ENCODE assay signal across 23 mouse cellular contexts in the genomic region with DNA sequence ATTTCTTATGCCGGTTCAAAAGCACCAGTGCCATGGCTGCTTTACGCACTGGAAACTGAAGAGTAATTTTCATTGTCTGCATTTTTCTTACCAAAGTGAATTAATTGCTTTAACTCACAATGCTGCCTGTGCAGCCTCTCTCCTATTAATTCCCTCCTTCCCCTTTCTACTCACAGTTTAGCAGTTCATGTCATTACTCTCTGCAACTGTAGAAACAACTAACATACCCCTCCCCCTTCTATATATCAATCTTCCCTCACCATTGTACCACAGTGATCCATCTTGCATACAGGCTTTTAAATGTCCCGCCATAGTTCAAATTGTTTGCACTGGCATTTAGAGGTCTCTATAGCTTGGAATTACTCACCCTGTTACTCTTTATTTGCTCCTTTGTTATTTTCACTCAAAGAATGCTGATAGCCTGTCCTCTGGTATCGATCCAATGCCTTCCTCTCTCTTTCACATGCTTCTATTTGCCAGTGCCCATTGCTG.
DNase-seq lines count a peak whose midpoint lies in the region; ATAC-seq and TF ChIP-seq lines count a peak whose summit lies in the region.
"Had no signal": no experiment of that assay in that cellular context is flagged by ENCODE, and none has a peak within 500 bp of the region (broad histone marks: within the 10 kb centered on the region; RNA-seq: fewer than 3 reads in every experiment).

No protein-coding gene starts in this region.

- H3K4me3 ChIP-seq in forebrain, embryonic 14.5 days (ENCODE audit: low read depth, low read length): no peak overlapping the region
- H3K4me3 ChIP-seq in forebrain, embryonic 12.5 days (replicated peaks): no peak overlapping the region
- H3K4me3 ChIP-seq in hindbrain, embryonic 13.5 days: no peak overlapping the region
- H3K4me3 ChIP-seq in hindbrain, embryonic 16.5 days (ENCODE audit: low read length): no peak overlapping the region
- H3K4me3 ChIP-seq: embryonic facial prominence, embryonic 15.5 days; erythroblast, embryonic 14.5 days; gastrocnemius, adult 2 months; heart, embryonic 10.5 days; hindbrain, embryonic 15.5 days had no signal

- H3K27ac ChIP-seq in forebrain, embryonic 14.5 days (ENCODE audit: low read depth, low read length): no peak overlapping the region
- no peak overlapping the region for H3K27ac ChIP-seq in forebrain, embryonic 12.5 days
- no peak overlapping the region for H3K27ac ChIP-seq in hindbrain, embryonic 13.5 days
- H3K27ac ChIP-seq in hindbrain, embryonic 16.5 days (ENCODE audit: low read depth, low read length): no peak overlapping the region
- H3K27ac ChIP-seq: embryonic facial prominence, embryonic 15.5 days; gastrocnemius, adult 2 months; heart, embryonic 10.5 days; hindbrain, embryonic 15.5 days had no signal

- DNase-seq in forebrain, embryonic 14.5 days (ENCODE audit: low spot score): peak; percentile 14
- DNase-seq in Muller cell, postnatal 12 days (ENCODE audit: inconsistent ontology term): peak; percentile 22
- DNase-seq in brain, embryonic 14.5 days (ENCODE audit: low read depth): peak; percentile 33
- no peak for DNase-seq in gastrocnemius, postnatal 10 days
- DNase-seq: adrenal gland, adult 8-10 months; adrenal gland, postnatal 36 days; cerebellum, adult 11 months; cerebellum, adult 8-10 months; cerebellum, postnatal 14 days; gastrocnemius, adult 2 months; gastrocnemius, postnatal 36 days; heart, postnatal 10 days; heart, postnatal 4 days; kidney, adult 8-10 months had no signal

- no peak overlapping the region for H3K9ac ChIP-seq in forebrain, embryonic 14.5 days (ENCODE audit: low read length)
- no peak overlapping the region for H3K9ac ChIP-seq in forebrain, embryonic 12.5 days
- no peak overlapping the region for H3K9ac ChIP-seq in hindbrain, embryonic 13.5 days
- no peak overlapping the region for H3K9ac ChIP-seq in hindbrain, embryonic 16.5 days (ENCODE audit: low read depth, low read length)
- H3K9ac ChIP-seq: embryonic facial prominence, embryonic 15.5 days; hindbrain, embryonic 15.5 days had no signal

- no peak overlapping the region for H3K4me2 ChIP-seq in forebrain, embryonic 14.5 days (ENCODE audit: low read length)
- no peak overlapping the region for H3K4me2 ChIP-seq in forebrain, embryonic 12.5 days
- H3K4me2 ChIP-seq in hindbrain, embryonic 13.5 days: no peak overlapping the region
- no peak overlapping the region for H3K4me2 ChIP-seq in hindbrain, embryonic 16.5 days (ENCODE audit: low read length)
- H3K4me2 ChIP-seq: embryonic facial prominence, embryonic 15.5 days; hindbrain, embryonic 15.5 days had no signal

- no peak for TF ChIP-seq POLR2A in brain, embryonic 14.5 days (IDR thresholded peaks at IDR 0.05; ENCODE audit: borderline replicate concordance, extremely low read depth, insufficient read depth, insufficient read length, poor library complexity, severe bottlenecking)

- no peak for ATAC-seq in forebrain, embryonic 14.5 days
- ATAC-seq in forebrain, embryonic 12.5 days (ENCODE audit: low FRiP score): no peak
- 0 out of 2 replicates have a peak, but pooled peaks have one; percentile 13 for ATAC-seq in hindbrain, embryonic 13.5 days (ENCODE audit: low FRiP score)
- no peak for ATAC-seq in hindbrain, embryonic 16.5 days
- ATAC-seq: inflammation-experienced regulatory T-cells, adult 6 months; intestine, postnatal 0 days had no signal

- H3K4me1 ChIP-seq in forebrain, embryonic 14.5 days (ENCODE audit: control insufficient read depth, insufficient read depth, low read length): no peaks in the 10 kb centered on the region
- H3K4me1 ChIP-seq in forebrain, embryonic 12.5 days: no peaks in the 10 kb centered on the region
- peaks cover 4% of the 10 kb centered on the region; the same call in 1 of the 2 replicates for H3K4me1 ChIP-seq in hindbrain, embryonic 13.5 days (replicated peaks)
- no peaks in the 10 kb centered on the region for H3K4me1 ChIP-seq in hindbrain, embryonic 16.5 days (ENCODE audit: control insufficient read depth, insufficient read depth, low read depth, low read length)
- H3K4me1 ChIP-seq: embryonic facial prominence, embryonic 15.5 days; heart, embryonic 10.5 days; hindbrain, embryonic 15.5 days had no signal

- no peaks in the 10 kb centered on the region for H3K27me3 ChIP-seq in forebrain, embryonic 14.5 days (replicated peaks; ENCODE audit: control insufficient read depth, insufficient read depth, low read length)
- no peaks in the 10 kb centered on the region for H3K27me3 ChIP-seq in forebrain, embryonic 12.5 days
- H3K27me3 ChIP-seq in hindbrain, embryonic 13.5 days: no peaks in the 10 kb centered on the region
- no peaks in the 10 kb centered on the region for H3K27me3 ChIP-seq in hindbrain, embryonic 16.5 days (replicated peaks; ENCODE audit: control insufficient read depth, insufficient read depth, low read length)
- H3K27me3 ChIP-seq: embryonic facial prominence, embryonic 15.5 days; hindbrain, embryonic 15.5 days had no signal

- 59% methylated on average over 4 of the region's 4 CpGs for WGBS in forebrain, embryonic 14.5 days
- 62% methylated on average over 4 of the region's 4 CpGs for WGBS in forebrain, embryonic 12.5 days
- 30% methylated on average over 4 of the region's 4 CpGs for WGBS in hindbrain, embryonic 13.5 days
- WGBS in hindbrain, embryonic 16.5 days: 50% methylated on average over 4 of the region's 4 CpGs

- no peak for TF ChIP-seq CTCF in brain, embryonic 14.5 days (IDR thresholded peaks at IDR 0.05; ENCODE audit: borderline replicate concordance, extremely low read depth, insufficient read depth, insufficient read length)

- H3K9me3 ChIP-seq in forebrain, embryonic 14.5 days (replicated peaks; ENCODE audit: control insufficient read depth, low read length): no peaks in the 10 kb centered on the region
- no peaks in the 10 kb centered on the region for H3K9me3 ChIP-seq in forebrain, embryonic 12.5 days
- H3K9me3 ChIP-seq in hindbrain, embryonic 13.5 days: no peaks in the 10 kb centered on the region
- H3K9me3 ChIP-seq in hindbrain, embryonic 16.5 days (ENCODE audit: control insufficient read depth, low read length): no peaks in the 10 kb centered on the region
- H3K9me3 ChIP-seq: embryonic facial prominence, embryonic 15.5 days; heart, embryonic 10.5 days; hindbrain, embryonic 15.5 days had no signal

- H3K36me3 ChIP-seq in forebrain, embryonic 14.5 days (ENCODE audit: control insufficient read depth, insufficient read depth, low read length): no peaks in the 10 kb centered on the region
- H3K36me3 ChIP-seq in forebrain, embryonic 12.5 days (replicated peaks): no peaks in the 10 kb centered on the region
- H3K36me3 ChIP-seq in hindbrain, embryonic 13.5 days: no peaks in the 10 kb centered on the region
- no peaks in the 10 kb centered on the region for H3K36me3 ChIP-seq in hindbrain, embryonic 16.5 days (ENCODE audit: control insufficient read depth, insufficient read depth, low read length)
- H3K36me3 ChIP-seq: embryonic facial prominence, embryonic 15.5 days; heart, embryonic 10.5 days; hindbrain, embryonic 15.5 days had no signal
